Comparison of ENCODE assay signal across 8 mouse cellular contexts in the genomic region with DNA sequence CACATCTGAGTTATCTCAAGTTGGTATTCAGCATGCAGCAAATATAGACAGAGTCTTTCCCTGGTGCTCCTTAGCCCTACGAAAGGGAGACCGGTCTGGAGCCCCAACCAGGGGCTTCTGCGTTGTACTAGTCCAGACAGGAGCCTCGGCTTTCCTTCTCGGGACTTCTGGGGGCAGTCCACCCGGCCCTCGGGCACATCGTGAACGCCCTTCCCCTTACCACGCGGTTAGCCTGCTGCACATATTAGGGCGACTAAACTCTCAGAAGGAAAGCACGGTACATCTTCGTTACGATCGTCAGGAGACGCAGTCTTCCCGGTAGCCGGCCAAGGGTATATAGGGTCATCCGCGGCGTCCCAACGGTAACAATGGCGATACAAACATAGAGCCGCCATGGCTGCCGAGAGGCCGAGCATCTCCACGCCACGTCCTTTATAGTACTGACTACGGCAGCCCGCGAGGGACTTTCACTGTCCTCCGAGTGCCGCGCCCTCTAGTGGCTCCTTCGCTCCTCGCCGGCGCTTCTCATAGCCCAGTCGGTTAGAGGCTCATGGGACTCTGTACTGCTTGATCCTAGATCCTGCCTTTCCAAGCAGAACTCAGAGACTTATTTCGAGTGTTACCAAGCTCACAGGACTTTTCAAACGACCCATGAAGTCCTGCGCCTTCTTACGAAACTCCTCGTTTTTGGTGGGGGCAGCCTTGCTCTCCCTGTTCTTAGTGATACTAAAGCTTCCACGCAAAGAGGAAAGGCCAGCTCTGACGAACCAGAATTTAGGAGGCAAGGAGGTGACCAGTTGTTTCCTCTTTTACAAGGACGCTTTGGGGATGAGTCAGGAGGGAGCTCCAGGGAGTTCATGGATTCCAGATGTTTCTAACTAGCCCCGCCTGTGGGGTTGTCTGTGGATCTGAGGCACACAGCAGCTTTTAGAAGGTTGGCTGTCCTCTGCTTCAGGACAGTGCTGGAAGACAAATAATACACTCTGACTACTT. TPM values are rescaled to one million over a fixed set of nuclear protein-coding genes. Genes with fewer than 3 reads are reported as not detected.
DNase-seq lines count a peak whose midpoint lies in the region; ATAC-seq and TF ChIP-seq lines count a peak whose summit lies in the region.

No protein-coding gene starts in this region.

- no peaks in the 10 kb centered on the region for H3K79me2 ChIP-seq in heart, adult 2 months (replicated peaks; ENCODE audit: control insufficient read depth, insufficient read depth, low read length)

- H3K36me3 ChIP-seq in embryonic facial prominence, embryonic 13.5 days, result peaks cover 40% of the 10 kb centered on the region
- H3K36me3 ChIP-seq in heart, adult 2 months (ENCODE audit: control insufficient read depth, insufficient read depth, low read length), result peaks cover 7% of the 10 kb centered on the region
- H3K36me3 ChIP-seq in kidney, adult 2 months (ENCODE audit: control insufficient read depth, insufficient read depth, low read length), result no peaks in the 10 kb centered on the region
- H3K36me3 ChIP-seq in limb, embryonic 11.5 days (ENCODE audit: control insufficient read depth, insufficient read depth, low read length), result peaks cover 23% of the 10 kb centered on the region
- peaks cover 32% of the 10 kb centered on the region for H3K36me3 ChIP-seq in midbrain, embryonic 13.5 days
- peaks cover 27% of the 10 kb centered on the region for H3K36me3 ChIP-seq in small intestine, adult 2 months (ENCODE audit: control insufficient read depth, insufficient read depth, low read length)

- H3K27ac ChIP-seq in embryonic facial prominence, embryonic 13.5 days, result peak overlapping the region; percentile 91
- H3K27ac ChIP-seq in heart, adult 2 months, result peak overlapping the region; percentile 88
- peak overlapping the region; percentile 45 for H3K27ac ChIP-seq in kidney, adult 2 months (ENCODE audit: insufficient read depth, low read depth, low read length)
- H3K27ac ChIP-seq in limb, embryonic 11.5 days (replicated peaks; ENCODE audit: low read depth, low read length), result peak overlapping the region; percentile 70
- H3K27ac ChIP-seq in midbrain, embryonic 13.5 days, result peak overlapping the region; percentile 79
- H3K27ac ChIP-seq in small intestine, adult 2 months (ENCODE audit: insufficient read depth, low read depth, low read length), result peak overlapping the region; percentile 57

- peak overlapping the region; percentile 99 for H3K9ac ChIP-seq in embryonic facial prominence, embryonic 13.5 days
- H3K9ac ChIP-seq in heart, adult 2 months (ENCODE audit: low read depth, low read length), result peak overlapping the region; percentile 65
- H3K9ac ChIP-seq in limb, embryonic 11.5 days (ENCODE audit: low read length), result peak overlapping the region; percentile 99
- peak overlapping the region; percentile 88 for H3K9ac ChIP-seq in midbrain, embryonic 13.5 days (replicated peaks)

- peak; percentile 99 for TF ChIP-seq POLR2A in heart, adult 2 months (IDR thresholded peaks at IDR 0.05; ENCODE audit: insufficient read depth, low read depth, low read length)
- TF ChIP-seq POLR2A in kidney, adult 2 months (IDR thresholded peaks at IDR 0.05; ENCODE audit: low read depth, low read length), result peak; percentile 96
- peak; percentile 89 for TF ChIP-seq POLR2A in small intestine, adult 2 months (IDR thresholded peaks at IDR 0.05; ENCODE audit: low read depth, low read length)

- ATAC-seq in embryonic facial prominence, embryonic 13.5 days (ENCODE audit: insufficient number of reproducible peaks, insufficient read depth, low FRiP score, low TSS enrichment, low read depth), result peak; percentile 84
- ATAC-seq in limb, embryonic 11.5 days (ENCODE audit: insufficient number of reproducible peaks, low FRiP score, low TSS enrichment, low read depth), result peak; percentile 78
- ATAC-seq in midbrain, embryonic 13.5 days, result peak; percentile 85

- H3K4me3 ChIP-seq in embryonic facial prominence, embryonic 13.5 days, result peak overlapping the region; percentile 96
- peak overlapping the region; percentile 87 for H3K4me3 ChIP-seq in heart, adult 2 months
- peak overlapping the region; percentile 78 for H3K4me3 ChIP-seq in kidney, adult 2 months (ENCODE audit: insufficient read depth, low read depth, low read length)
- H3K4me3 ChIP-seq in limb, embryonic 11.5 days (ENCODE audit: low read depth, low read length), result peak overlapping the region; percentile 100
- peak overlapping the region; percentile 67 for H3K4me3 ChIP-seq in midbrain, embryonic 13.5 days (replicated peaks)
- peak overlapping the region; percentile 81 for H3K4me3 ChIP-seq in small intestine, adult 2 months (ENCODE audit: low read depth, low read length)

- TF ChIP-seq CTCF in heart, adult 2 months (IDR thresholded peaks at IDR 0.05), result peak; percentile 100; the same call in 1 of the 2 replicates
- peak; percentile 92 for TF ChIP-seq CTCF in kidney, adult 2 months (conservative IDR thresholded peaks at IDR 0.05; ENCODE audit: insufficient read depth, insufficient read length, low read depth, low read length)
- TF ChIP-seq CTCF in small intestine, adult 2 months (IDR thresholded peaks at IDR 0.05; ENCODE audit: extremely low read depth, insufficient read length, insufficient replicate concordance, low read depth, low read length), result peak; percentile 98

- peak; percentile 92 for TF ChIP-seq EP300 in heart, adult 2 months (IDR thresholded peaks at IDR 0.05; ENCODE audit: insufficient read depth, low read depth, low read length)

- no peaks in the 10 kb centered on the region for H3K27me3 ChIP-seq in embryonic facial prominence, embryonic 13.5 days
- no peaks in the 10 kb centered on the region for H3K27me3 ChIP-seq in heart, adult 2 months (ENCODE audit: control insufficient read depth, insufficient read depth, low read length)
- H3K27me3 ChIP-seq in kidney, adult 2 months (replicated peaks; ENCODE audit: control insufficient read depth, insufficient read depth, low read length), result no peaks in the 10 kb centered on the region
- H3K27me3 ChIP-seq in limb, embryonic 11.5 days (ENCODE audit: control insufficient read depth, insufficient read depth, low read length), result no peaks in the 10 kb centered on the region
- H3K27me3 ChIP-seq in midbrain, embryonic 13.5 days, result no peaks in the 10 kb centered on the region
- no peaks in the 10 kb centered on the region for H3K27me3 ChIP-seq in small intestine, adult 2 months (ENCODE audit: control insufficient read depth, insufficient read depth, low read length)

- DNase-seq in 3T3-L1 (ENCODE audit: low read depth, low spot score), result peak; percentile 98
- DNase-seq in adrenal gland, postnatal 4 days (ENCODE audit: low spot score in 2 of 2), result peak; percentile 95 to 99
- peak; percentile 96 to 99 for DNase-seq in heart, adult 2 months
- DNase-seq in kidney, adult 2 months, result peak; percentile 98
- DNase-seq in limb, embryonic 11.5 days (ENCODE audit: low spot score), result peak; percentile 100

- no peaks in the 10 kb centered on the region for H3K9me3 ChIP-seq in embryonic facial prominence, embryonic 13.5 days
- no peaks in the 10 kb centered on the region for H3K9me3 ChIP-seq in limb, embryonic 11.5 days (ENCODE audit: control insufficient read depth, low read length)
- no peaks in the 10 kb centered on the region for H3K9me3 ChIP-seq in midbrain, embryonic 13.5 days

- H3K4me2 ChIP-seq in embryonic facial prominence, embryonic 13.5 days, result peak overlapping the region; percentile 84
- peak overlapping the region; percentile 74 for H3K4me2 ChIP-seq in limb, embryonic 11.5 days (ENCODE audit: low read depth, severe bottlenecking)
- peak overlapping the region; percentile 86 for H3K4me2 ChIP-seq in midbrain, embryonic 13.5 days (replicated peaks)

- peaks cover 26% of the 10 kb centered on the region for H3K4me1 ChIP-seq in embryonic facial prominence, embryonic 13.5 days
- H3K4me1 ChIP-seq in heart, adult 2 months (ENCODE audit: control insufficient read depth, insufficient read depth, low read length), result peaks cover 12% of the 10 kb centered on the region
- peaks cover 13% of the 10 kb centered on the region; the same call in 1 of the 2 replicates for H3K4me1 ChIP-seq in kidney, adult 2 months (ENCODE audit: control insufficient read depth, insufficient read depth, low read length)
- peaks cover 12% of the 10 kb centered on the region; the same call in 1 of the 2 replicates for H3K4me1 ChIP-seq in limb, embryonic 11.5 days (ENCODE audit: control insufficient read depth, insufficient read depth, low read length)
- peaks cover 33% of the 10 kb centered on the region for H3K4me1 ChIP-seq in midbrain, embryonic 13.5 days (replicated peaks)
- peaks cover 21% of the 10 kb centered on the region for H3K4me1 ChIP-seq in small intestine, adult 2 months (ENCODE audit: control insufficient read depth, insufficient read depth, insufficient read length, low read length)

- intact Hi-C loops in heart, adult 2 months (cut with DNase I), result loop anchor here (2.0 to 10.0 kb wide), 3 partner anchors 37 to 265 kb away; a partner anchor contains a TSS

- WGBS in embryonic facial prominence, embryonic 13.5 days, result 4% methylated on average over 49 of the region's 49 CpGs
- 3% methylated on average over 49 of the region's 49 CpGs for WGBS in heart, adult 2 months
- WGBS in kidney, adult 2 months, result 5% methylated on average over 49 of the region's 49 CpGs
- WGBS in limb, embryonic 11.5 days, result 3% methylated on average over 49 of the region's 49 CpGs
- WGBS in midbrain, embryonic 13.5 days, result 4% methylated on average over 49 of the region's 49 CpGs
- 7% methylated on average over 49 of the region's 49 CpGs for WGBS in small intestine, adult 2 months

RNA-seq across cellular contexts. Expression of a gene that starts 11.9 kb away (rescaled TPM):
- 10 to 100 TPM; 11.1 to 11.4 TPM for total RNA-seq in adrenal gland, postnatal 4 days (2021)
- polyA plus RNA-seq in embryonic facial prominence, embryonic 13.5 days (2015; fragmentation: Nextera tagmentation; extraction: Ambion mirVana), result 65.6 and 66.6 TPM in 2 replicates
- 10 to 100 TPM; 20.0 to 21.1 TPM for total RNA-seq in heart, adult 2 months (2021)
- polyA plus RNA-seq in heart, adult 2 months (2012; rRNA removed), result 45.7 and 47.6 TPM in 2 replicates
- polyA plus RNA-seq in kidney, adult 2 months (2012; rRNA removed), result 12.2 and 14.5 TPM in 2 replicates
- 42.4 and 45.1 TPM in 2 replicates for polyA plus RNA-seq in limb, embryonic 11.5 days (2014; fragmentation: Nextera tagmentation; extraction: Ambion mirVana)
- 112 and 118 TPM in 2 replicates for polyA plus RNA-seq in midbrain, embryonic 13.5 days (2015; fragmentation: Nextera tagmentation; extraction: Ambion mirVana)
- 5.0 and 7.7 TPM in 2 replicates for polyA plus RNA-seq in small intestine, adult 2 months (2012; rRNA removed)

RNA-seq across cellular contexts. Expression of a gene that starts 30.9 kb away (rescaled TPM):
- total RNA-seq in adrenal gland, postnatal 4 days (2021), result not detected
- polyA plus RNA-seq in embryonic facial prominence, embryonic 13.5 days (2015; fragmentation: Nextera tagmentation; extraction: Ambion mirVana), result not detected in 2 replicates
- total RNA-seq in heart, adult 2 months (2021), result not detected
- polyA plus RNA-seq in heart, adult 2 months (2012; rRNA removed), result not detected in 2 replicates
- 0.34 TPM in 1 of 2 replicates, not detected in the other for polyA plus RNA-seq in kidney, adult 2 months (2012; rRNA removed)
- not detected in 2 replicates for polyA plus RNA-seq in limb, embryonic 11.5 days (2014; fragmentation: Nextera tagmentation; extraction: Ambion mirVana)
- polyA plus RNA-seq in midbrain, embryonic 13.5 days (2015; fragmentation: Nextera tagmentation; extraction: Ambion mirVana), result not detected in 2 replicates
- polyA plus RNA-seq in small intestine, adult 2 months (2012; rRNA removed), result not detected in 2 replicates

RNA-seq across cellular contexts. Expression of a gene that starts 35.9 kb away (rescaled TPM):
- 100 to 1,000 TPM; 121 to 156 TPM for total RNA-seq in adrenal gland, postnatal 4 days (2021)
- polyA plus RNA-seq in embryonic facial prominence, embryonic 13.5 days (2015; fragmentation: Nextera tagmentation; extraction: Ambion mirVana), result 23.4 and 25.2 TPM in 2 replicates
- 10 to 100 TPM; 52.8 to 59.2 TPM for total RNA-seq in heart, adult 2 months (2021)
- 117 and 142 TPM in 2 replicates for polyA plus RNA-seq in heart, adult 2 months (2012; rRNA removed)
- 165 and 192 TPM in 2 replicates for polyA plus RNA-seq in kidney, adult 2 months (2012; rRNA removed)
- 12.2 and 12.8 TPM in 2 replicates for polyA plus RNA-seq in limb, embryonic 11.5 days (2014; fragmentation: Nextera tagmentation; extraction: Ambion mirVana)
- 4.0 and 5.3 TPM in 2 replicates for polyA plus RNA-seq in midbrain, embryonic 13.5 days (2015; fragmentation: Nextera tagmentation; extraction: Ambion mirVana)
- 288 and 515 TPM in 2 replicates for polyA plus RNA-seq in small intestine, adult 2 months (2012; rRNA removed)

RNA-seq across cellular contexts. Expression of a gene that starts 53.7 kb away (rescaled TPM):
- not detected for total RNA-seq in adrenal gland, postnatal 4 days (2021)
- not detected in 2 replicates for polyA plus RNA-seq in embryonic facial prominence, embryonic 13.5 days (2015; fragmentation: Nextera tagmentation; extraction: Ambion mirVana)
- not detected for total RNA-seq in heart, adult 2 months (2021)
- polyA plus RNA-seq in heart, adult 2 months (2012; rRNA removed), result not detected in 2 replicates
- polyA plus RNA-seq in kidney, adult 2 months (2012; rRNA removed), result not detected in 2 replicates
- 0.27 TPM in 1 of 2 replicates, not detected in the other for polyA plus RNA-seq in limb, embryonic 11.5 days (2014; fragmentation: Nextera tagmentation; extraction: Ambion mirVana)
- polyA plus RNA-seq in midbrain, embryonic 13.5 days (2015; fragmentation: Nextera tagmentation; extraction: Ambion mirVana), result not detected in 2 replicates
- not detected in 2 replicates for polyA plus RNA-seq in small intestine, adult 2 months (2012; rRNA removed)

Comparison
In these comparisons a context has a peak if more than half of its experiments do, and no peak if none do; other contexts are left out.
1. Peak in every context shown above with its lines: DNase-seq, ATAC-seq, H3K4me3 ChIP-seq and H3K27ac ChIP-seq.